Mouse (Mus musculus): ENCODE results near the gene Hist1h4c. TPM values are rescaled to one million over a fixed set of nuclear protein-coding genes. Genes with fewer than 3 reads are reported as not detected.
A peak's percentile ranks its signal among the peaks of the same experiment; 100 is the strongest.
"Not testable (repeated sequence)": the region's sequence is repeated elsewhere in the genome, so short reads cannot be mapped to it uniquely, and the experiment has no call there.

Hist1h4c gene
- polyA plus RNA-seq, 1 experiment from 2014 or later, result 2.5 TPM

- Histone ChIP-seq H3K9me3 (no peaks in the 10 kb centered on the region), H3K4me1 (replicated peaks) (no peaks in the 10 kb centered on the region), H3K4me3 (no peak overlapping the region), H3K4me2 (no peak overlapping the region), H3K9ac (no peak overlapping the region), H3K36me3 (no peaks in the 10 kb centered on the region), H3K27ac (replicated peaks) (no peak overlapping the region), H3K27me3 (no peaks in the 10 kb centered on the region)
- WGBS, result 88% methylated on average over 4 of the region's 4 CpGs
- no peak for ATAC-seq (ENCODE audit: low read depth)
Observed at GRCm38 (mm10) chr13:23724239-23724638, 26.0 kb upstream of the Hist1h4c start.

DNA sequence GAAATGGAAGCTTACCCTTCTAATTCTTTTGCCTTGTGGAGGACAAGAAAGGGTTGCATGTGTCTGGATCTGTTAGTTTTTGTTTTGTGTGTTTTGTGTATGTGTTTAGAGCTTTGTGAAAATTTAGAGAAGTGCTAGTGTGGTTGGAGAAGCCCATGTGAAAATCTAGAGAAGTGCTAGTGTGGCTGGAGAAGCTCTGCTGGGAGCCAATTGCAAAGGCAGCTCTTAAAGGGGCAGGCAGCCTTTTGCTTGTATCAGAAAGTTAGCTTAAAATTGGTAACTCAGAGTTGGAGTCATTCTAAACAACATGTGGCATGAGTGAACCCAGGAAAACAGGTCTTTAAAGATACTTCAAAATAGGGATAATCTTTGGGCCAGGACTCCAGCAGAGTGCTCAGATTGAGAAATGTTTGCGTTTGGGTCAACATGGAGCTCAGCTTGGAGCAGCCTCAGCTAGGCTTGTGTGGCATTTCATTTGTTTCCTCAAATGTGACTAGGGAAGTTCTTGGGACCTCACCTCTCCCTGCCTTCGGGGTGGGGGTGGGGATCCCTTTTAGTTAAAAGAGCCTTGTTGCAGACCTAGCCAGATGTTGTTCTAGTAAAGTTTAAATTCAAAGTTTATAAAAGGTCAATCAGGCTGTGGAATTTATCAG, 19.5 kb upstream of the Hist1h4c start:
- H3K4me3 ChIP-seq; H3K27ac ChIP-seq (replicated peaks); H3K4me1 ChIP-seq (replicated peaks); H3K27me3 ChIP-seq; H3K9me3 ChIP-seq; ATAC-seq (ENCODE audit: low read depth); H3K4me2 ChIP-seq; H3K36me3 ChIP-seq; H3K9ac ChIP-seq: not testable (repeated sequence)
- WGBS, result 25% methylated on average over 2 of the region's 2 CpGs

DNA sequence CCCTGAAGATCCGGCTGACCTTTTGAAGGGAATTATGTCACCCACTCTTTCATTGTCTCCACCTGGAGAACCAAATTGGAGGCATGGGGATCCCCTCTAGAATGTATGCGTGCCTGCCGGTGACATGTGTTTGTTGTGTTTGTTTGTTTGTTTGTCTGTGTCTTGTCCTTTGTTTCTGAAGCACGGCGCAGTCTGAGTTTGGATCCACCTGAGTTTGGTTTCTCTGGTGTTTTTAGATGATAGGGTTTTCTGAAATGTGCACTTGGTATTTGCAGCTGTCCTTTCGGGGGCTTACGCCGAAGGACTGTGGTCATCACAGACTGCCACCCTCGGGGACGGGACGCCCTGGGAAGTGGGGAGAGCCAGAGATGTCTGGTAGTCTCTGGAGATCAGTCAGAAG, 18.9 kb upstream of the Hist1h4c start:
- Histone ChIP-seq H3K9ac (no peak overlapping the region), H3K9me3 (no peaks in the 10 kb centered on the region), H3K27me3 (no peaks in the 10 kb centered on the region), H3K4me3 (no peak overlapping the region), H3K36me3 (no peaks in the 10 kb centered on the region), H3K4me2 (no peak overlapping the region), H3K4me1 (replicated peaks) (0 out of 2 replicates have a peak, but pooled peaks cover 5% of the 10 kb centered on the region), H3K27ac (replicated peaks) (no peak overlapping the region)
- ATAC-seq (ENCODE audit: low read depth), result no peak
- WGBS, result 65% methylated on average over 11 of the region's 11 CpGs

DNA sequence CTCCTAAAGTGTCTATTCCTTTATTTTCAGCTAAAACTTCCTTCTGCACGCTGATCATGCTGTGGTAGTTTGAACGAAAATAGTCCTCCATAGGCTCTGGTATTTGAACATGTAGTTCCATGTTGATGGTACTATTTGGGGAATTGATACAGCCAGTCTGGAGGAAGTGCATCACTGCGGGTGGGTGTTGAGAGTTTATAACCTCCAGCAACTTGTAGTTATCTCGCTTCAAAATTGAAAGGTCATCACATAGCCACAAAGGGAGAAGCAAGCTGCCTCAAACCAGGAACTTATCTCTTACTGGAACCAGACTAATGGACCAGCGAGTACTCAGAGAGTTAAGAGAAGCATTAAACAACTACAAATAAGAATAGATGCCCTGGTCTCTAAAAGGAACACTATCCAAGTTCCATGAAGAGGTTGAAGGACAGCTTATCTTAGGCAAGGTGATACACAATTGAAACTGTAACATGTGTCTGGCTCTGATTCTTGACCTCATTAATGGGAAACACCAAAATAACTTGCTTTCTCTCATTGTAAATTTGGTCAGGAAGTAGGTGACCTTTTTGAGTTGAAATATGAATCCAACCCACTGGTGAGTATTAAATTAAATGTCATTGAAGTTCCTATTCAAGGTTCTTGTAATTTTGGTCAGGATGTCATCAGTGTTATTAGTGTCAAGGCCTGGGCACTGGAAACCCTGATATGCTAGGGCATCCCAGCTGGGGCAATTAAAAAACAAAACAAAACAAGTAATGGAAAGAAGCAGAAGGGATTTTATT, 18.2 kb upstream of the Hist1h4c start:
- Histone ChIP-seq H3K27me3 (0 out of 2 replicates have a peak, but pooled peaks cover 2% of the 10 kb centered on the region), H3K27ac (replicated peaks) (no peak overlapping the region), H3K4me1 (replicated peaks) (0 out of 2 replicates have a peak, but pooled peaks cover 5% of the 10 kb centered on the region), H3K4me2 (no peak overlapping the region), H3K9me3 (no peaks in the 10 kb centered on the region), H3K9ac (no peak overlapping the region), H3K4me3 (no peak overlapping the region), H3K36me3 (no peaks in the 10 kb centered on the region)
- WGBS, result 86% methylated on average over 5 of the region's 5 CpGs
- no peak for ATAC-seq (ENCODE audit: low read depth)

DNA sequence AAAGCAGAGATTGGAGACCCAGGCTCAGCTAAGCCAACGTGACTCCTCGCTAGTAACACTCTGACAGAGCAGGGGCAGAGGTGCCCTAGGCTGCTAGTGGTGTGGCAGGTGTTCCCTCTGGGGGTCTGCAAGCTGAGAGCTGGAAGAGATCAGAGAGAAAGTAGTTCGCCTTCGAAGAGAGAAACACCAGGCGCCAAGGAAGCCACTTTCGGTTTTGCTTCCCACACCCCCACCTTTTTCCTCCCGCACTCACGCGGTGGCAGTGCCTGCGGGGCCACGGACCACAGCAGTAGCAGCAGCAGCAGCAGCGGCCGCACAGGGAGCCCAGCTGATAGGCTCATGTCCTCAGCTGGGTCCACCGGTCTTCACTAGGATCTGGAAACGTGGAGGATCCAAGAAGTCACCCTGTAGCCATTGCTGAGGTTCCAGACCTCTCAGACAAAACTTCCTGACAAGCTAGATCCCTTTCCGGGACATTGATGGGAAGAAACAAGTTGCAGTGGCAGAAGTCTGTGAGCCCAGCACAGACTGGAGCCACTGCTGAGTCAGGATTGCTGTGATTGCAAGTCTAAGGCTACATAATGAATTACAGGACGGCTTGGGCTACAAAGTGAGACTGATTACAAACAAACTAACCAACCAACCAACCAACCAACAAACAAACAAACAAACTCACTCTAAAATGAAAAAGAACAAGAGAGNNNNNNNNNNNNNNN, 12.3 kb upstream of the Hist1h4c start, which contains the start of gene Hfe:
Hfe (minus strand) TSS at position 481 of the 716 bp plus-strand sequence.
- 3% methylated on average over 17 of the region's 17 CpGs for WGBS
- H3K9ac ChIP-seq, result peak within 1 kb of the TSS; percentile 64
- H3K27me3 ChIP-seq, result 0 out of 2 replicates have a peak, but pooled peaks cover 10% of the 10 kb centered on the region
- H3K27ac ChIP-seq (replicated peaks), result no peak within 1 kb of the TSS
- H3K9me3 ChIP-seq, result no peaks in the 10 kb centered on the region
- no peaks in the 10 kb centered on the region for H3K36me3 ChIP-seq
- ATAC-seq (ENCODE audit: low read depth), result peak; percentile 63; the same call in 1 of the 2 replicates
- H3K4me2 ChIP-seq, result peak within 1 kb of the TSS; percentile 65
- peaks cover 21% of the 10 kb centered on the region for H3K4me1 ChIP-seq (replicated peaks)
- H3K4me3 ChIP-seq, result peak within 1 kb of the TSS; percentile 37

DNA sequence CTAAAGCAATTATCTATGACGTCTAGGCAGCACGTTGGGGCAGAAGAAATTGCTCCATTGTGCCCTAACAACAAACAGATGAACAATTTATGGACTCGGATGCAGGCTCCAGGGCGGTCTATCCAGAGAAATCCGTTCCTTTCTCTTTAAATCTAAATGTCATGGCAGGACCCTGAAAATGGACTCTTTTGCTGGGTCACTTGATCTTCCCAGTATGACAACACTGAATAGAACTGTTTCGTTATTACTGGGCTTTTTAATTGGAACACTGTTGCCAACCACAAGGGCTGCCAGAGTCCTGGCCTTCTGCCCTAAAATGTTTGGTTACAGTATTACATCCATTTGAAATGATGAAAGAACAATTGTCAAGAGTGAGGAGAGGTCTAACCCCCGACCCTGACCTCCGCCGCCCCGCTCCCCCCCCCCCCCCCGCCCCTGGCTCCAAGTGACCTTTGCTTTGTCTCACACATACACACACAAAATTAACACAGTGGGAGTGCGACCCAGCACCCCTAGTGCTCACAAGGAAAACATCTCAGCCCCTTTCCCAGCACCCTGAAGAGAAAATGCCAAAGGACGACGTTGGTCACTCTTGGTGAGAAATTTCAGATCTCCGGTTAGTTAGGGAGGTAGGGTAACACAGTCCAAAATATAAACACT, 11.6 kb upstream of the Hist1h4c start:
- Histone ChIP-seq H3K4me3 (peak overlapping the region; percentile 37), H3K9me3 (no peaks in the 10 kb centered on the region), H3K9ac (peak overlapping the region; percentile 64), H3K27ac (replicated peaks) (no peak overlapping the region), H3K4me2 (peak overlapping the region; percentile 65), H3K4me1 (replicated peaks) (peaks cover 21% of the 10 kb centered on the region), H3K27me3 (0 out of 2 replicates have a peak, but pooled peaks cover 10% of the 10 kb centered on the region), H3K36me3 (no peaks in the 10 kb centered on the region)
- 6% methylated on average over 15 of the region's 15 CpGs for WGBS
- 0 out of 2 replicates have a peak, but pooled peaks have one; percentile 19 for ATAC-seq (ENCODE audit: low read depth)

DNA sequence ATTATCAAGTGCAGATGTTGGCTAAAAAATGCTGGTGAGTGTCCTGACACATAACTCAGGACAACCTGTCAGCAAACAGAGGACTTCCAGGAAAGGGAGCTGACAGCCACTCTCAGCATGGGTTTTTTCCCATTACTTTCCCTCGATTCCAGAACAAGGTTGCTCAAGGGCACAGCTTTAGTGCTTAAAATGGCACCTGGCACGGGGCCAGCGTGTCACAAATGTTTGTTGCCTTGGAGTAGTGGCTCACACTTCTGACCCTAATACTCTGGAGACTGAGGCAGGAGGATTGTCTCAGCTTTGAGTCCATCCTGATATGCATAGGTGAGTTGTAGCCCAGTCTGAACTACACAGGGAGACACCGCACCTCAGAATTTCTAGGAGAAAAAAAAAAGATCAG, 10.4 kb upstream of the Hist1h4c start:
- Histone ChIP-seq H3K27me3 (0 out of 2 replicates have a peak, but pooled peaks cover 10% of the 10 kb centered on the region), H3K4me1 (replicated peaks) (peaks cover 19% of the 10 kb centered on the region), H3K36me3 (no peaks in the 10 kb centered on the region), H3K4me2 (no peak overlapping the region), H3K9ac (no peak overlapping the region), H3K27ac (replicated peaks) (no peak overlapping the region), H3K9me3 (no peaks in the 10 kb centered on the region), H3K4me3 (no peak overlapping the region)
- 74% methylated on average over 4 of the region's 4 CpGs for WGBS
- ATAC-seq (ENCODE audit: low read depth), result no peak

DNA sequence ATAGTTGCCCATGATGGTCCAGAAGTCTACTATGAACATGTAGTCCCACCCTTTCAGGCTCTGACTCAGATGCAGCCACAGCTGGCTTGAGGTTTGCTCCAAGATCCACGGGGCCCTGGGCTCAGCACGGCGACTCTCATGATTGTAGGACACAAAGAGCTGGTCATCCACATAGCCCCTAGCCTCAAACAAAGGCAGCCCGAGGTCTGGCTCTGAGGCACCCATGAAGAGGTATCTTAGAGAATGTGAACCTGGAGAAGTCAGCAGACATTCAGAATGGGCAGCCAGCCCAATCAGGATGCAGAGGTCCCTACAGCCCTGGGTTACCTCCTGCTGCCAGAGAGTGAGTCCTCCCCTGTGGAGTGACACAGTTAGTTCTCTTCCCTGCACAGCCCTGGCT, 9.8 kb upstream of the Hist1h4c start:
- Histone ChIP-seq H3K9ac (no peak overlapping the region), H3K27ac (replicated peaks) (no peak overlapping the region), H3K36me3 (no peaks in the 10 kb centered on the region), H3K4me2 (no peak overlapping the region), H3K9me3 (no peaks in the 10 kb centered on the region), H3K4me1 (replicated peaks) (peaks cover 16% of the 10 kb centered on the region), H3K4me3 (no peak overlapping the region), H3K27me3 (peaks cover 10% of the 10 kb centered on the region; the same call in 1 of the 2 replicates)
- ATAC-seq (ENCODE audit: low read depth), result no peak
- WGBS, result 89% methylated on average over 4 of the region's 4 CpGs

DNA sequence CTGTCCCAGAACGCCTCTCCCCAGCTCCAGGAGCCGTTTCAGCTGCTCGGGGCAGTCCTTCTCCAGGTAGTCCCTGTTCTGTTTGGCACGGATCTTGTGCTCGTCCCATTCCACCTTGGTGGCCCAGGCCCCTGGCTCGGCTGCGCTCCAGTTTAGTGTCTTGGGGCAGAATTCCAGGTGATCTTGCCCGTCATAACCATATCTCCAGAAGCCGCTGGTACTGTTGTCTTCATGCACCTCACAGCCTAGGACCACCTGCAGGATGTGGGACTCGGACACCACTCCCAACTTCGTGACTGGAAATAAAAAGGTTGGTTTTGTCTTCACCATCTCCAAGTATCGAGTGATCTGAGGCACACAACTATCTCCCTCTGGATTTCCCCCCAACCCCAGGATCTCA, 8.5 kb upstream of the Hist1h4c start:
- no peak overlapping the region for H3K27ac ChIP-seq (replicated peaks)
- WGBS, result 93% methylated on average over 12 of the region's 12 CpGs
- H3K4me3 ChIP-seq, result no peak overlapping the region
- H3K27me3 ChIP-seq, result peaks cover 10% of the 10 kb centered on the region; the same call in 1 of the 2 replicates
- no peak overlapping the region for H3K9ac ChIP-seq
- no peak overlapping the region for H3K4me2 ChIP-seq
- no peak for ATAC-seq (ENCODE audit: low read depth)
- peaks cover 16% of the 10 kb centered on the region for H3K4me1 ChIP-seq (replicated peaks)
- no peaks in the 10 kb centered on the region for H3K9me3 ChIP-seq
- no peaks in the 10 kb centered on the region for H3K36me3 ChIP-seq

DNA sequence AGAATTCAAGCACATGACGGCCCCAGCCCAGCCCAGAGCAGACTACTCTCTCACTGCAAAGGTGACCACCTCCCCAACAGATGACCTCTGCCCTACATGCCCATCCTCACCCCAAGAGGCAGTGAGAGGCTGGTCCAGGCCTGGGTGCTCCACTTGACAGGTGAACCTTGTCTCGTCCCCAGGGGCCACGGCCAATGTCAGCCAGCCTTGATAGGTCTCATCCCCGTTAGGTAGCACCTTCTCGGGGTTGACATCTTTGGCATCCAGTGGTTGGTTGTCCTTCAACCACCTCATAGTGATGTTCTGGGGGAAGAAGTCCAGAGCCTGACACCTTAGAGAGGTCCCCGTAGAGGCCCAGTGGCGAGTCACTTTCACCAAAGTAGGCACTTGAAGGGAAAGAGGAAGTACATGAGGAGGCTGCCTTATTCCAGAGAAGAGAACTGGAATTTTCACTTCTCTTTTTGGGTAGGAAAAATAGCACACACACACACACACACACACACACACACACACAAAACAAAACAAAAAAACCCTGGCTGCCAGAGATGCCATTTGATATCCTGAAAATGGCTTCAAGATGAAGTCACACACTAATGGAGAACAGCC, 7.6 kb upstream of the Hist1h4c start:
- 94% methylated on average over 7 of the region's 7 CpGs for WGBS
- ATAC-seq (ENCODE audit: low read depth), result no peak

GRCm38 (mm10) chr13:23702801-23703200, 4.5 kb upstream of the Hist1h4c start:
- not testable (repeated sequence) for H3K27ac ChIP-seq (replicated peaks); H3K9me3 ChIP-seq; H3K9ac ChIP-seq; H3K36me3 ChIP-seq; H3K4me2 ChIP-seq; H3K27me3 ChIP-seq; H3K4me1 ChIP-seq (replicated peaks); H3K4me3 ChIP-seq; ATAC-seq (ENCODE audit: low read depth)
- 89% methylated on average over 2 of the region's 2 CpGs for WGBS

More for the DNA sequence above, 7.6 kb upstream of the Hist1h4c start:
- Histone ChIP-seq H3K27me3 (peaks cover 2% of the 10 kb centered on the region; the same call in 1 of the 2 replicates), H3K27ac (replicated peaks) (no peak overlapping the region), H3K9me3 (no peaks in the 10 kb centered on the region), H3K4me1 (replicated peaks) (peaks cover 16% of the 10 kb centered on the region), H3K36me3 (no peaks in the 10 kb centered on the region), H3K9ac (no peak overlapping the region), H3K4me2 (no peak overlapping the region), H3K4me3 (no peak overlapping the region)
